Mouse (Mus musculus): ENCODE measurements around the gene Cyp27a1.

Cyp27a1 gene

DNA sequence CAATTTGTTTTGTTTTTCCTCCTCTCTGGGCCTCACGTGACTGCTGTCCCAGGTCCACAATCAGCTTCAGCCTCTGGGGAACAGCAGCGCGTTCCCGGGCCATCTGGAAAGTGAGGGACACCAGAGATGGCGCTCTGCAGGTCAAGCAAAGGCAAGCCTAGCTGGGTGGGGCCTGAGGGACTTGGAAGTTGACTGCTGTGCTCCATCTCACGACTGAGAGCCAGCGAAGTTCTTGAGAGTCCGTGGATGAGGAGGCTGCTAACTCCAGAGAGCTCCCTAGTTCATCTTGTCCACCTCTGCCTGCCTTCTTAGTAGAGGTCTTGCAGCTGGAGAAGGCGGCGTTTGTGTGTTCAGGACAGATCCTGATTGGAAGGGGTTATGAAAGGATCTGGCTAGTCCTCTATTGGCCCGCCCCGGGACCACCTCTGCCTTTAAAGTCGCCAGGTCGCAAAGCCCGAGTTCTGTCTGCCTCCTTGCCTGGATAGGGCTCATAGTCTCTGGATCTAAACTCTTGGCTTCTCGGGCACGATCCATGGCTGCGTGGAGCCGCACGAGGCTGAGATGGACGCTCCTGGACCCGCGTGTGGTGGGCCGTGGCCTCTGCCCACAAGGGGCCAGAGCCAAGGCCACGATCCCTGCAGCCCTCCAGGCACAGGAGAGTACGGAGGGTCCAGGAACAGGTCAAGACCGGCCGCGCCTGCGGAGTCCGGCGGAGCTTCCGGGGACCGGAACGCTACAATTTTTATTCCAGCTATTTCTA lies at the start of gene Cyp27a1:
TSS of gene Cyp27a1 (plus strand) at position 476 of the 760 bp plus-strand sequence.
- no peak for DNase-seq (ENCODE audit: low read depth)

DNA sequence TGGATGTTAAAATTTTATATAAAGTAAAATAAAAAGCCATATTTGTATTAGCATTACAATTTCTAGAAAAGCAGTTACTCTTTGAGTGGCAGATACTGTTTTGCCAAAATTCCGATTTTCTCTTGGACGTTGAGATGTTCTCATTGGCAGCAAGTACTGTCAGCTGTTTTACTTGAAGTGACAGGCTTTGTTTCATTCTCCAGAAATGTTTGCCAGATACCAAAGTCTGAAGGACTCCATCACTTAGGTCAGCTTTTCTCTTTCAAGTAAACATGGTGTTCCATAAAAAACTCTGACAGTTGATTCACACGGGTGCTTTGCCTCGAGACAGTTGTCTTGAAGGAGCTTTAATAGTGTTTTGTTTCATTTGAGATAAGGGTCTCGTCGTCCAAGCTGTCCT lies 48.2 kb upstream of the Cyp27a1 start:
- no peak for DNase-seq (ENCODE audit: low read depth)

DNA sequence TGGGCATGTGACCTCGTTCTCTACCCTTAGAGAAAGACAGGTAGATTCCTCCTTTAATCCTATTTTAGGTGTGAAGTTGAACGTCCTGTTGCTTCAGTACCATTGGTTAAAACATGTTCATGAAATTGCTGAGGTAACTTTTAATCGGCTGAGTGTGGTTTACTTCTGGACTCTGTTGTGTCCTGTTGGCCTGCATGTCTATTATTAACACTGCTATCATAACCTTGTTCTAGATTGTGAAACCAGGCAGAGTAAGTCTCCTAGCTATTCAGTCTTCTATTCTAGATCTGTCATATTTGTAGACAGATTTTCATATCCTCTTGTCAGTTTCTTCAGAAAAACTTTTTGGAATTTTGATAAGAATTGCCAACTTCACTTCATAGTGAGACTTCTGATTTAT lies 45.0 kb upstream of the Cyp27a1 start:
- no peak for DNase-seq (ENCODE audit: low read depth)

DNA sequence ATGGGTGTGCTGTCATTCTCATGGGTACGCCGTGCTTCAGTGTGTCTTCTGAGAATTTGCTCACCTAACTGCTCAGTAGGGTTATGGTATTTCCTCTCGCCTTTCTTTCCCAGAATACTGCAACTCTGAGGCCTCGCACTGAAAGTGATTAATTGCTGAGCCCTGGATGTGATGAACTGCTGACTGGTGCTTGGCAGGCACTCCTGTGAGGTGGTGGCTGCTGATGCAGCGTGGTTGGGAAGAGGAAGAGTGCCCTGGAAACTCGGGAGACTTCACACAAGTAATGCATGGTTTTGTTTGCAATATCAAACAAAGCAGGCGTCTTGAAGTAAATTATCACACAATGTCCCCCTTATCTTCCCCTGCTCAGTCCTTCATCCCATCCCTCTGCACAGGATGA lies 40.6 kb upstream of the Cyp27a1 start:
- DNase-seq (ENCODE audit: low read depth) = no peak

DNA sequence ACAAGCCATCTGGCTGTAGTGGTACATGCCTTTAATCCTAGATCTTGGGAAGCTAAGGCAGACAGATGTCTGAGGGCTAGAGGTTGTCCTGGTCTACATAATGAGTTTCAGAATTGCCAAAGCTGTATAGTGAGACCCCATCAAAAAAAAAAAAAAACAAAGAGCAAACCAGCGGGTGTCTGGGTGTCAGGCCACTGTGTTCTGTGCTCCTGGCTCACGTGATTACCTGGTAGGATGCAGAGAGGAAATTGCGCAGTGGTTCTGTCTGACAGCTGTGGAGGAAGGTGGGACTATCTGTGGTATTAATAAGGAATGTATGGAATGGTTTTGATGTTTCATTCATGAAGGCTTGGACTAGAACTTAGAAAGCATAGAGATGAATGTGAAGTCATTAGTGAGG lies 36.5 kb upstream of the Cyp27a1 start:
- DNase-seq (ENCODE audit: low read depth) = no peak

DNA sequence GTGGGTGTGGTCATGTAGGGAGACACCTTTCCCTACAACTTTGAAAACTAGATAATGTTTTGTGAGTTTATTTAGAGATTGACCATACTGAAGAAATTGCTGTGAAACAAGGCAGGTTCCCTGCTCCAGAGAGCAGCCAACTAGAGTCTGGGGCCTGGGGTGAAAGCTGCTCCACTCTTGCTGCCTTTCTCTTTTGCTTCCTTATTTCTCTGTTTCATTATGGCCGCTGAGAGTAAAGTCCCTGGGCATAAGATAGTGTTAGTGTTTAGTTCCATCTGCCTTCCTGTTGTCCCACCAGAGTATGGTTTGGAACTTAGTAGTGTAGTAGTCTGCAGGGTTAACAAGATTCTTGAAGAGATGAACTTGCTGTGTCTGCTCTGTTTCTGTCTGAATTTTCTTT lies 35.5 kb upstream of the Cyp27a1 start:
- DNase-seq (ENCODE audit: low read depth) = no peak

DNA sequence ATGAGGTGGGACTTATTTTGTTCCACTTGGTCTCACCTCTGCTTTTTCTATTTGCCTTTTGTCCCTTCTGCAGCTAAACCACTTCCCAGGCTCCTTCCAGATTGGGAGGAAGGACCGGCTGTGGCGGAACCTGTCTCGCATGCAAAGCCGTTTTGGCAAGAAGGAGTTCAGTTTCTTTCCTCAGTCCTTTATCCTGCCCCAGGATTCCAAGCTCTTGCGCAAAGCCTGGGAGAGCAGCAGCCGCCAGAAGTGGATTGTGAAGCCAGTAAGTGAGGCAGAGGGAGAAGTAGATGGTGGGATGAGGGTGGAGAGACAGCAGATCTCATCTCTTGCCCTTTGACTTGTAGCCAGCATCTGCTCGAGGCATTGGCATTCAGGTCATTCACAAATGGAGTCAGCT lies 26.2 kb upstream of the Cyp27a1 start:
- DNase-seq (ENCODE audit: low read depth) = no peak

DNA sequence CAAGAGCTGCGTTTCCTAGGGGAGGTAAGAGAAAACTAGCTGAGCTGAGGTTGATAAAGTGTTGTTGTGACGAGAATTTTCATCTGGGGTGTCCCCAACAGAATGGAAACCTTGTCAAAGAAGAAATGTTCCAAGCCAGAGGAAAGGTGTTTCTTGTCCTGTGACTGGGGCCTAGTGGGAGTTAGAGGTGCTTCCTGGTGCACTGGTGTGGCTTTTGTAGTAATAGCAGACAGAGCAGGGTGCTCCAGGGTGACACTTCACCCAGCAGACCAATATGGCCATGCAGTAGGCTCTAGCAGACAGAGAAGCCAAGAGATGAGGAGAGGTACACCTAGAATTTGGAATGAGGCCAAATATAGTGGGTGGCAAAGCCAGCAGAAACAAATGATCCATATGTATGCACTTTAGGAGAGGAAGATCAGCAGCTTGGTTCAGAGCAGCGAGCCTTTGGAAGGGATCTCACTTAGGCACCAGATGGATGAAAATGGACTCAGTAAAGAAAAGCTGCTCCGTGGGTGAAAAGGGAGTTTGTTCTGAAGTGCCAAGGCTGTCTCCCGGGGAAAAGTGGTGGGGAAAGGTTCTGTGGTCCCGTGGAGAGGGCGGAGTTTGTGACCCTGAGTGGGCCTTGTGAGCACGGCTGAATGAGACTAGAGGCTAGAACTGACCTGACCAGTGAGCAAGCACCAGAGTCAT lies 19.3 kb upstream of the Cyp27a1 start:
- no peak for DNase-seq (ENCODE audit: low read depth)

DNA sequence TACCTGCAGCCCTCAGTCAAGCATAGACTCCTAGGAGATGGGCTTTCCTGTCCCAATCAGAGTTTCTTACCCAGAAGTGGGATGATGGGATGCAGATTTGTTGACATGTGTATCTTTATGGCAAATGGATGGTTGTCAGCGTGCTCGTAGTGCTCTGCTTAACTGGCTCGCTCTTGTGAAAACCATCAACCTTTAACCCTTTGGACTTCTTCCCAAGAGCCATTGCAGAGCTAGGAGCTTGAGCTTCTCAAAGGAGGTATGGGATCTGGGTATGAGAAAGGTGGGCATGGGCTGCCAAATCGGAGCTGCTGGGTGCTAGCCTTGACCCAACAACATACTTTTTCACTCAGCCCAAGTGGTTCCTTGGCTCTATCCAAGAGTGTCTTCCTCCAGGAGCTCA lies 17.5 kb upstream of the Cyp27a1 start:
- no peak for DNase-seq (ENCODE audit: low read depth)

DNA sequence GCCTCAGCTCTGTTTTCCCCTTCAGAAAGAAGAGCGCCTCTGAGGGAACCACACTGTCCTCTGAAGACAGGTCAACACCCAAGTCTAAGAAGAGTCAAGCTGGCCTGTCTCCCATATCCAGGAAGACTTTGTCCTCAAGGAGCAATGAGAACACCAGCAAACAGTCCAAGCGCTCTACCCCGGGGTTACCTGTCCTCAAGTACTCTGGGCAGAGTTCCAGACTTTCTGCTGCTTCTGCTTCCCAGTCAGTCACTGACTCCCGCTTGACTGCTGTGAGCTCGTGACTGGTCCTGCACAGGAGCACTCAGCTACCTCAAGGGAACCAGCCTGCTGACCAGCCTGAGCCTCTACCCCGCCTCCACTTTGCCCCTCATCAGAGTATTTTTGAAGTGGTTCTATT lies 16.0 kb upstream of the Cyp27a1 start:
- no peak for DNase-seq (ENCODE audit: low read depth)

DNA sequence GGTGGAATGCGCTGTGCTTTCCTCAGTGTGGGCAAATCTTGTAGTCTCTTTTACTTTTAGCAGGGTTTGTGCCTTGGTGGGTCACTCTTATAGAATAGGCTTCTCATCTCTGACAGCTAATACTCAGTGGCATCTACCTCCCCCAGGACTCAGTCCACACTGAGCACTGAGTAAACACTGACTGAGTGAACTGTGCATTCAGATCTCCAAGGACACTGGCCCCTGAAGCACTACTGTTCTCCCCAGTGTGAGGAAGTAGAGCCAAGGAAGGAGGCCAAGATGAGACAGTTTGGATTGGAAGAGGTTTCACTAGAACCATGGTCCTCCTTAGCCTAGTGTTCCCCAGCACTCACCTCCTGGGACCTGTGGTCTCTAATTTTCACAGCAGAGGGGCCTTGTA lies 15.0 kb upstream of the Cyp27a1 start:
- DNase-seq (ENCODE audit: low read depth) = no peak

DNA sequence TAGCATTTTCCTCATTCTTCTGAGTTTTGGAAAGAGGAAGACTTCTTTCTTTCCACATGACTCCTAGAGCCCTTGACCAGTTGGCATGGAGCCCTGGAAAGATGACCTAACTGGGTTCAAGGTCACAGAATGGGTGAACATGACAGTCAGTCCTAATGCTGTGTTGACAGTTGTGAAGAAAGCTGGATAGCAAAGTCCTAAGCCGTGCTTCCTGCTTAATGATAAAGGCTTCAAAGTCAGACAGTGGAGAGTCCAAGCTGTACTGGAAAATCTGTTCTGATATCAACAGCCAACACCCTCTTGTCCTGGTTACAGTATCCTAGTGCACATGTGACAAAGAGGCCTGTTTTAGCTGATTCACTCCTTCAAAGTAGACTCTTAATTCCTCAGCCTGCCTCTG lies 14.6 kb upstream of the Cyp27a1 start:
- DNase-seq (ENCODE audit: low read depth) = no peak

DNA sequence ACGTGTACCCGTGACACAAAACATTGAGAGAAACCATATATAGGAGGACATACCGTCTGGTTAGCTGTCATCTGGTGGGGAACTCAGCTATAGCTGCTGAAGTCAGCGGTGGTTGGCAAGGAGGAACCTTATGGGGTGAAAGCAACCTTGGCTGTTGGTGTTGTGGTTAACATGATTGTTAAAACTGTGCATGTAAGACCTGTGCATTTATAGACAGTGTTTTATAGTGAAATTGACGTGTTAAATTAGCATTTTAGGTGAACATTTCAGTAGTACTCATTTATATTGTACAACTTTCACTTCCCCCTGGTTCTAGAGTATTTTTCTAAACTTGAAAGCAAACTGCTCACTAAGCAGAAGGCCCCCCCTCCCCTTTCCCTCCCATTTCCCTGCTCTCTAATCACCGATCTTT lies 11.2 kb upstream of the Cyp27a1 start:
- no peak for DNase-seq (ENCODE audit: low read depth)

DNA sequence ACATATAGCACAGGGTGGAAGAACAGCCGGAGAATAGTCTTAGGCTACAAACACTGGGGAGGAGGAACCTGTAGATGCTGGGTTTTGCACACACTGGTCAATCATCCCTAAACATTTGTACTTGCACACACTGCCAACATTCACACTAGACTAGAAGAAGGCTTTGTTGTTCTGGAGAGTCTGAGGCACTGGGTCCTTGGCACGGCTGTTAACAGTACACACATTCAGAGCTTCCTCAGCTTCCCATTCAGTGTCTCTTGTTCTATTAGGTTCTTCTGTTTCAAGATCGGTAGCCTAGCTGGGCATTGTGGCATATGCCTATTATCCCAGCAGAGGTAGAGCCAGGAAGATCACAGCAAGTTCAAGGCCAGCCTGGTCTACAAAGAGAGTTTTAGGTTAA lies 9.2 kb upstream of the Cyp27a1 start:
- DNase-seq (ENCODE audit: low read depth) = no peak

DNA sequence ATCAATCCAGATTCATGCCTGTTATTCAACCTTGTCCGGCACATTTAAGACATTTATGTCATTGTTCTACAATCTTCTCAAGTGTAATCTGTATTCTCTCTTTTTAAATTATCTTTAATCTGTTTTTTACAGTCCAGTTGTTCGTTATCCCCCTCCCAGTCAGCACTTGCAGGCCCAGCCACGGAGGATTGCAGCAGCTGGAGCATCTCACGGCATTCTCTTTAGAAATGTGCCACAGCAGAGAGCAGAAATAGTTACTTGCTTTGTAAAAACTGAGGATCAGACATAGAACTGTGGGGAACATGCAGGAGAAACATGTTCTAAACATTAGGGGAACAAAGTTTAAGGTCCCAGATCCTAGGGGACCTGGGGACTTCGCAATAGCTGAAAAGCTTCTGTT lies 8.4 kb upstream of the Cyp27a1 start:
- DNase-seq (ENCODE audit: low read depth) = no peak

DNA sequence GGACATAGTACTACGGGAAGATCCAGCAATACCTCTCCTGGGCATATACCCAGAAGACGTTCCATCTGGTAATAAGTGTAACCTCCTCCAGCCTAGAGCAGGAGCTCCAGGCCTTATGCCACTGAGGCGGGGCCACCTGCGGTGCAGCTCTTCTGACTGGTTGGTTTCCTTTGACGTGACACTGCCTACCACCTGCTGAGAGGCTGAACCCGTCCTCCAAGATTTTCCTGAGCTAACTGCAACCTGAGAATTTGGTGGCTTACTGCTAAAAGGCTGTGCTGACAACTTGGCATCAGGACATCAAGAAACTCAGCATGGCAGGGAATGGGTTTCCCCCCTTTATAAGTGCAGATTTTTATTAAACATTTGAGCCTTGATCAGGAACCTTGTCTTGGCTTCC lies 3.8 kb upstream of the Cyp27a1 start:
- DNase-seq (ENCODE audit: low read depth) = no peak

DNA sequence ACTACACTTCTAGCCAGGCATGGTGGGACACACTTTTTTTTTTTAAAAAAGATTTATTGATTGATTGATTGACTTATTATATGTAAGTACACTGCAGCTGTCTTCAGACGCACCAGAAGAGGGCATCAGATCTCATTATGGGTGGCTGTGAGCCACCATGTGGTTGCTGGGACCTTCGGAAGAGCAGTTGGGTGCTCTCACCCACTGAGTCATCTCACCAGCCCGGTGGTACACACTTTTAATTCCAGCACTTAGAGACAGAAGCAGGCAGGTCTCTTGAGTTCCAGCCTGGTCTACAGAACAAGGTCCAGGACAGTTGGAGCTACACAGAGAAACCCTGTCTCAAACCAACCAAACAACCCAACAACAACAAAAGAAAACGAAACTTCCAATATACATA lies 1.3 kb upstream of the Cyp27a1 start:
- no peak for DNase-seq (ENCODE audit: low read depth)

DNA sequence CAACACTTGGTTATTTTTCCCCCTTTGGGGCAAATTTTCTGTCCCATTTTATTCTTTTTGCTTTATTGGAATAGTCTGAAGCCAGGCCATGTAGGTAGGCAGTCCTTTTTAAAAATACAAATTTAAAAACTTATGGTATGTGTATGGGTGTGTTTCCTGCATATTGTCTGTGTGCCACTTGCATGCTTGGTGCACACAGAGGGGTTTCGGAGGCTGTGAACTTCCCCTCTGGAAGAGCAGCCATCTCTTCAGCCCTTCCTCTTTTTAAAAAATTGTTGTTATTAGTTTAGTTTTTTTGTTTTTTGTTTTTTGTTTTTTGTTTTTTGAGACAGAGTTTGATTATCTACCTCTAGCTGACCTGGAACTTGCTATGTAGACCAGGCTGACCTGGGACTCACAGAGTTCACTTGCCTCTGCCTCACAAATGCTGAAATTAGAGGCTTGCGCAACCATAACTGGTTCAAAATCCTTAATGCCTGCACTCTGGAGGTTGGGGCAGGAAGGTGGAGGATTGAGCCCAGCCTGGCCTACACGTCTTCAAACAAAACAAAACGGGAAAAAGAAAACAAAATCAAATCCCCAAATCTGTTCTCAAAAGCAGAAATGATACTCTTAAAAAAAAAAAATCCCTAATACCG lies 794 bp upstream of the Cyp27a1 start:
- no peak for DNase-seq (ENCODE audit: low read depth)

DNA sequence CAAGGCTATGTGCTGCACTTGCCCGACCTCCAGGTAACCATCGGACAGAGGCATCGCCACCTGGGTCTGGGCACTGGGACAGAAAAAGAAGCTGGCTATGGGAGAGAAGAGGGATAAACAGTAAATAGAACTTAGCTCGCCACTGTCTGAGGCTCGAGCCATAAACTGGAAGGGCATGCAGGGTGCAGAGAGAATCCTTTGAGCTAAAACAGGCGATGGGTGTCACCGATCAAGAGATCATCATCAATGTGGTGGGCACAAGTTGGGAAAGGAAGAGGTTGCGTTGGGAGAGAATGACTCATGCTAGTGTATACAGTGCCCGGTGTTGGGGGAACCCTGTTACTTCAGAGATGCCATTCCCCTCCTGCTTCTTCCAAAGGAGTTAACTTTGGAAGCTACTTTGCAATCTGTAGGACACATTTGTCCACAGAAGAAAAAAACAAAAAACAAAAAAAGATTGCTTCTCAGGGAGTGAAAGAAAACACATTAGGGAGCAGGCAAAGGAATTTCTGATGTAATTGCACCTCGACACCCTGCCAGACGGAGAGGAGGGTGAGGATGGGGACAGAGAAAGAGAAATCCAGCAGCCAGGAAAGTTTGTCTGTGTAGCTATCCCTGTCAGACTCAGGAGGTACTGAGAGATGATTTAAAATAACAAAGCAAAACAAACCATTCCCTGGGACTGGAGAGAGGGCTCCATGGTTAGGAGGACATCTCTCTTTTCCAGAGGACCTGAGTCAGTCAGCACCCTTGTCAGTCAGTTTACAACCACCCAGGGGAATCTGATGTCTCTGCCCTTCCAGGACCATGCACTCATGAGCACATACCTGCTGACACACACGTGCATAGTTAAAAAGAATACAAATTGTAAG lies 721 bp downstream of the Cyp27a1 start:
- no peak for DNase-seq (ENCODE audit: low read depth)

DNA sequence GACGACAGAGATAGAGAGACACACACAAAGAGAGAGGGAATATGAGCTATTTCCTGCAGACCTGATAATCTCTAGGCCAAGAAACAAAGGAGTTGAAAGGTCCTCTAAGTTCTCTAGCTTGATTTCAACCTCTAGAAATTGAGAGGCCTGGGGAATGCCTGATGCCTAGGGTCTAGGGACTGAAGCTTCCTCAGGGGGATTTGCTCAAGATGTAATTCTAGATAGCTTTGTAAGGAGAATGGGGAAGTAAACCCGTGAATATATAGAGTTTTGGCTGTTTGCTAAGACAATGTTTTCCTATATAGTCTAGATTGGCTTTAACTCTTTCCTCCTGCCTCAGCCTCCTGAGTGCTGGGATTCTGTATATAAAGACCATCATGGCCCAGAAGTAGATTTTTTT lies 1.6 kb downstream of the Cyp27a1 start:
- no peak for DNase-seq (ENCODE audit: low read depth)

DNA sequence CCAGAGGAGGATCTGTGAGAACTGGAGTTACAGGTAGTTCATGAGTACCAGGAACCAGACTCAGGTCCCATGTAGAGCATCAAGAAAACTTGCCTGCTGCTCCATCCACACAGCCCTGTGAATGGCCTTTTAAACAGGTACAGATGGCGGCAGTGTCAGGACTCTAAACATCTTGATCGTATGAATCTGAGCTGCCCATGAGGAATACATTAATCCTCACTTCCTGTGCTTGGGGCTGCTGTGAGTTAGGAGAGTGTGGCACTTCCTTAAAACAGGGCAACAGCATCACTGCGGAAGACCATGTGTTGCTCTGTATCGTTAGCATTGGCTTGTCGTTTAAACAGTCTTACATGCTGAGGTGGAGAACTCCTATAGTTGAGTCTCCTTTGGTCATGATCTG lies 2.1 kb downstream of the Cyp27a1 start:
- no peak for DNase-seq (ENCODE audit: low read depth)

DNA sequence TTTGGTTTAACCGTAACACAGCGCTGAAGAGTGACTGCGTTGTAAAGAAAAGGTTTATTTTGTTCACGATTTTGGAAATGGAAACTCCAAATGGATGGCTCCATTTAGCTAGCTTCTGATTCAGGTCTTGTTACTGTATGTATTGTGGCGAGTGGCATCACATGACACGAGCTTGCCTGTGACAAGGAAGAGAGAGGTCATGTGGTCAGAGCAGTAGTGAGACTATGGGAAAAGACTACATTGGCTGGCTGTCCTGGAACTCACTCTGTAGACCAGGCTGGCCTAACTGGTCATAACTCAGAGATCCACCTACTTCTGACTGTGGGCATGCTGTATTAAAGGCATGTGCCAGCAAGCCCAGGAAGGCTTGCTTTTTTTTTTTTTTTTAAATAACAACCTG lies 2.5 kb downstream of the Cyp27a1 start:
- DNase-seq (ENCODE audit: low read depth) = no peak

DNA sequence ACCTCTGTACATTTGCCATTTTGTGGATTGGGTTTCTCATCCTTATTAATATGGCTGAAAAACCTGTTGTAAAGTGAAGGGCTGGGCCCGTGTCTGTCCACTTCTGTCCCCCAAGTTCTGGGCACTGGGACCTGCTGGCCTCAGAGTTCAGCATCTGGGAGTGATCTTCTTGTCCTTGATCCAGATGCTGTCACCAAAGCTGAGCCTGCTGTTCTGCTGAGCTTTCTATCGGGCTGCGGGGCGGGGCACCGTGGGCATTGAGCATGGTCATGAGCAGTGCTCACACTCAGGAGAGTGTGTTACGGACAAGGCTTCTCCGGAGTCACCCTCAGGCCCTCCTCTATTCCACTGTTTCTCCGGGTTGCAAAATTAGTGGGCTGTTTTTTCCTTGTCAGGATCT lies 4.7 kb downstream of the Cyp27a1 start:
- DNase-seq (ENCODE audit: low read depth) = no peak

All from c-Kit-positive CD71-negative TER-119-negative erythroid progenitor cells, embryonic 14.5 days (primary cell).